Mouse (Mus musculus) brain, embryonic 14.5 days (tissue): Measurements from ENCODE around the gene Desi2.

Source experiments
- CTCF ChIP-seq: fragments of 200-500 bp; IDR thresholded peaks from 2 replicates; pipeline ENCODE4 v1.5.1; 2012; ENCODE audit warnings: inconsistent platforms, mild to moderate bottlenecking, moderate library complexity, borderline replicate concordance; ENCODE audit not compliant: insufficient read depth, insufficient read length; ENCODE audit errors: extremely low read depth
- POLR2A ChIP-seq: fragments of 200-500 bp; IDR thresholded peaks from 2 replicates; pipeline ENCODE4 v1.6.1; 2012; ENCODE audit warnings: mild to moderate bottlenecking, inconsistent platforms, borderline replicate concordance; ENCODE audit not compliant: poor library complexity, insufficient read depth, insufficient read length, severe bottlenecking; ENCODE audit errors: extremely low read depth

DNA sequence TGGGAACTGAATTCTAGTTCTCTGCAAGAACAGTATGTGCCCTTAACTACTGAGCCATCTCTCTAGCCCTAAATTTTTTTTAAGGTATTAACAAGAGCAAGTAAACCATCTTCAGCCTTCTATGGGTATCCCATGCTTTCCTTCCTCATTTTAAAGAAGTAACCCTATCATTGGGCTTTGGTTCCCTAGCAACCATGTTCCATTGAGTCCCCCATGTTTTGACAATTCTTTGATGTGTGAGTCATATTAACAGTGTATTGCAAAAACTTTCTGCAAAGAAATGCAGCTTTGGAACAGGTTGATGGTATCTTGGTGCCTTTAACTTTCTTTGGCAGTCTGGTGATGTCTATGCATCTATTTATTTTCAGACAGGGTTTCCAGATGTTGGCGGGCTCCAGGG lies 106.8 kb downstream of the Desi2 start:
- TF ChIP-seq POLR2A (no peak), CTCF (no peak)
